Mouse (Mus musculus) bone marrow, adult 2 months (tissue): ENCODE measurements around the gene Capn5.

Experiments used
- CTCF ChIP-seq: fragments of 200-500 bp; IDR thresholded peaks from 2 replicates; pipeline ENCODE4 v1.5.1; 2011; ENCODE audit warnings: low read length, control low read depth; ENCODE audit not compliant: control insufficient read depth, insufficient read depth
- POLR2A ChIP-seq: fragments of 200-500 bp; IDR thresholded peaks from 2 replicates; pipeline ENCODE4 v1.6.1; 2011; ENCODE audit warnings: low read depth, mild to moderate bottlenecking, control low read depth, low read length, borderline replicate concordance; ENCODE audit not compliant: control insufficient read depth

GRCm38 (mm10) chr7:98104481-98105435 lies 73.3 kb downstream of the Capn5 start:
- no peak for TF ChIP-seq POLR2A
- no peak for TF ChIP-seq CTCF
